Mouse (Mus musculus) MEL (cell line): ENCODE measurements around the gene Ssb. TPM values are rescaled to one million over a fixed set of nuclear protein-coding genes. Genes with fewer than 3 reads are reported as not detected.
A peak's percentile ranks its signal among the peaks of the same experiment; 100 is the strongest.

Experiments
- DNase-seq: peaks from one replicate; pipeline ENCODE4 v3.0.0; 2011; ENCODE audit warnings: low read depth, low spot score
- H3K27ac ChIP-seq: 2 replicates; pipeline ENCODE4 v1.5.1; 2012; ENCODE audit warnings: low read depth, mild to moderate bottlenecking, control low read depth, low read length, moderate library complexity; ENCODE audit not compliant: control insufficient read depth
- H3K27me3 ChIP-seq, 2 experiments: fragments of 150-350 bp in 1 of 2; sonication (generic) in 1 of 2; 2 replicates each; pipeline ENCODE4 v1.6.1; 2012; ENCODE audit warnings: low read length in 2 of 2, mild to moderate bottlenecking in 2 of 2, improper control_type of control experiment in 1 of 2, moderate library complexity in 1 of 2; ENCODE audit not compliant: insufficient read depth in 2 of 2, control insufficient read depth in 1 of 2
- H3K36me3 ChIP-seq, 2 experiments: 2 replicates each; pipeline ENCODE4 v1.6.1; 2012 to 2014; ENCODE audit warnings: low read length in 2 of 2, improper control_type of control experiment in 1 of 2, inconsistent platforms in 1 of 2, mild to moderate bottlenecking in 1 of 2; ENCODE audit not compliant: insufficient read depth in 2 of 2, control insufficient read depth in 1 of 2
- H3K4me1 ChIP-seq, 2 experiments: fragments of 150-350 bp in 1 of 2; sonication (generic) in 1 of 2; 2 replicates each; pipeline ENCODE4 v1.6.1; 2012; ENCODE audit warnings: low read length in 2 of 2, improper control_type of control experiment in 1 of 2, mild to moderate bottlenecking in 1 of 2; ENCODE audit not compliant: insufficient read depth in 2 of 2, control insufficient read depth in 1 of 2
- H3K4me3 ChIP-seq, 2 experiments: fragments of 150-350 bp in 1 of 2; sonication (generic) in 1 of 2; 2 replicates each; pipeline ENCODE4 v1.5.1; 2012; ENCODE audit warnings: low read depth in 2 of 2, low read length in 2 of 2, mild to moderate bottlenecking in 2 of 2, moderate library complexity in 2 of 2, control low read depth in 1 of 2, improper control_type of control experiment in 1 of 2; ENCODE audit not compliant: control insufficient read depth in 1 of 2, insufficient read depth in 1 of 2
- H3K79me2 ChIP-seq: 2 replicates; pipeline ENCODE4 v1.6.1; 2012; ENCODE audit warnings: mild to moderate bottlenecking, low read length, moderate library complexity; ENCODE audit not compliant: control insufficient read depth, poor library complexity, insufficient read depth
- H3K9ac ChIP-seq: 2 replicates; pipeline ENCODE4 v1.6.1; 2012; ENCODE audit warnings: low read depth, mild to moderate bottlenecking, control low read depth, low read length, moderate library complexity; ENCODE audit not compliant: control insufficient read depth, poor library complexity, severe bottlenecking
- H3K9me3 ChIP-seq: fragments of 150-350 bp; sonication (generic); replicated peaks from 2 replicates; pipeline ENCODE4 v1.6.1; 2012; ENCODE audit warnings: mild to moderate bottlenecking, low read length, improper control_type of control experiment, moderate library complexity; ENCODE audit not compliant: insufficient read depth
- BHLHE40 ChIP-seq: IDR thresholded peaks from 2 replicates; pipeline ENCODE4 v1.6.1; 2012; ENCODE audit warnings: low read depth, mild to moderate bottlenecking, inconsistent platforms, low read length, improper control_type of control experiment, borderline replicate concordance
- CHD1 ChIP-seq: IDR thresholded peaks from 2 replicates; pipeline ENCODE4 v1.6.1; 2012; ENCODE audit warnings: low read depth, mild to moderate bottlenecking, inconsistent platforms, low read length, improper control_type of control experiment
- CHD2 ChIP-seq: IDR thresholded peaks from 2 replicates; pipeline ENCODE4 v1.6.1; 2011; ENCODE audit warnings: low read length, improper control_type of control experiment
- CTCF ChIP-seq, 3 experiments: IDR thresholded peaks in 2 of 3; conservative IDR thresholded peaks in 1 of 3; 2 replicates each; pipeline ENCODE4 v1.5.1; 2011 to 2012; ENCODE audit warnings: low read length in 3 of 3, low read depth in 2 of 3, mild to moderate bottlenecking in 2 of 3, improper control_type of control experiment in 1 of 3, inconsistent platforms in 1 of 3, mixed read lengths in 1 of 3, moderate library complexity in 1 of 3; ENCODE audit not compliant: control insufficient read depth in 1 of 3, insufficient read depth in 1 of 3, poor library complexity in 1 of 3, severe bottlenecking in 1 of 3
- E2F4 ChIP-seq: IDR thresholded peaks from 2 replicates; pipeline ENCODE4 v1.6.1; 2011; ENCODE audit warnings: low read depth, low read length, improper control_type of control experiment, borderline replicate concordance
- ELF1 ChIP-seq: IDR thresholded peaks from 2 replicates; pipeline ENCODE4 v1.6.1; 2014; ENCODE audit warnings: low read depth, mild to moderate bottlenecking, inconsistent platforms, low read length, improper control_type of control experiment, moderate library complexity
- ETS1 ChIP-seq: IDR thresholded peaks from 2 replicates; pipeline ENCODE4 v1.6.1; 2012; ENCODE audit warnings: low read depth, mild to moderate bottlenecking, inconsistent platforms, low read length, improper control_type of control experiment, moderate library complexity
- GABPA ChIP-seq: IDR thresholded peaks from 2 replicates; pipeline ENCODE4 v1.6.1; 2012; ENCODE audit warnings: low read depth, mild to moderate bottlenecking, inconsistent platforms, low read length, improper control_type of control experiment, moderate library complexity
- HCFC1 ChIP-seq: IDR thresholded peaks from 2 replicates; pipeline ENCODE4 v1.6.1; 2012; ENCODE audit warnings: low read depth, mild to moderate bottlenecking, inconsistent platforms, low read length, improper control_type of control experiment, moderate library complexity
- JUND ChIP-seq: IDR thresholded peaks from 2 replicates; pipeline ENCODE4 v1.6.1; 2011; ENCODE audit warnings: low read depth, mild to moderate bottlenecking, improper control_type of control experiment, low read length
- KAT2A ChIP-seq: conservative IDR thresholded peaks from 2 replicates; pipeline ENCODE4 v1.6.1; 2012; ENCODE audit warnings: low read depth, low read length, improper control_type of control experiment, inconsistent platforms
- MAFK ChIP-seq: IDR thresholded peaks from 2 replicates; pipeline ENCODE4 v1.6.1; 2011; ENCODE audit warnings: low read depth, mild to moderate bottlenecking, low read length, improper control_type of control experiment, borderline replicate concordance
- MAZ ChIP-seq: IDR thresholded peaks from 2 replicates; pipeline ENCODE4 v1.6.1; 2012; ENCODE audit warnings: low read depth, mild to moderate bottlenecking, inconsistent platforms, low read length, improper control_type of control experiment
- MEF2A ChIP-seq: IDR thresholded peaks from 2 replicates; pipeline ENCODE4 v1.6.1; 2014; ENCODE audit warnings: low read depth, mild to moderate bottlenecking, inconsistent platforms, low read length, improper control_type of control experiment; ENCODE audit not compliant: poor library complexity, insufficient replicate concordance, severe bottlenecking; ENCODE audit errors: extremely low read depth
- MXI1 ChIP-seq: IDR thresholded peaks from 2 replicates; pipeline ENCODE4 v1.6.1; 2011; ENCODE audit warnings: mild to moderate bottlenecking, low read depth, low read length, improper control_type of control experiment
- NELFE ChIP-seq: IDR thresholded peaks from 2 replicates; pipeline ENCODE4 v1.6.1; 2011; ENCODE audit warnings: low read depth, low read length, improper control_type of control experiment
- NRF1 ChIP-seq: IDR thresholded peaks from 2 replicates; pipeline ENCODE4 v1.6.1; 2014; ENCODE audit warnings: low read depth, mild to moderate bottlenecking, inconsistent platforms, low read length, improper control_type of control experiment, moderate library complexity; ENCODE audit not compliant: poor library complexity, insufficient read depth, severe bottlenecking
- POLR2A ChIP-seq, 2 experiments: IDR thresholded peaks; 2 replicates each; pipeline ENCODE4 v1.6.1; 2011 to 2012; ENCODE audit warnings: low read length in 2 of 2, mild to moderate bottlenecking in 2 of 2, control low read depth in 1 of 2, improper control_type of control experiment in 1 of 2, low read depth in 1 of 2, moderate library complexity in 1 of 2; ENCODE audit not compliant: control insufficient read depth in 1 of 2, insufficient read depth in 1 of 2, poor library complexity in 1 of 2
- RCOR1 ChIP-seq: IDR thresholded peaks from 2 replicates; pipeline ENCODE4 v1.6.1; 2012; ENCODE audit warnings: low read depth, mild to moderate bottlenecking, inconsistent platforms, low read length, improper control_type of control experiment
- SIN3A ChIP-seq: IDR thresholded peaks from 2 replicates; pipeline ENCODE4 v1.6.1; 2012; ENCODE audit warnings: low read length, improper control_type of control experiment, inconsistent platforms
- TCF12 ChIP-seq: IDR thresholded peaks from 2 replicates; pipeline ENCODE4 v1.6.1; 2014; ENCODE audit warnings: low read depth, mild to moderate bottlenecking, inconsistent platforms, low read length, improper control_type of control experiment, moderate library complexity
- UBTF ChIP-seq: IDR thresholded peaks from 2 replicates; pipeline ENCODE4 v1.6.1; 2012; ENCODE audit warnings: low read depth, mild to moderate bottlenecking, inconsistent platforms, low read length, improper control_type of control experiment, moderate library complexity, borderline replicate concordance; ENCODE audit not compliant: insufficient read depth
- USF1 ChIP-seq: IDR thresholded peaks from 2 replicates; pipeline ENCODE4 v1.6.1; 2014; ENCODE audit warnings: low read depth, mild to moderate bottlenecking, inconsistent platforms, low read length, improper control_type of control experiment, moderate library complexity
- ZC3H11A ChIP-seq: IDR thresholded peaks from 2 replicates; pipeline ENCODE4 v1.6.1; 2012; ENCODE audit warnings: low read depth, mild to moderate bottlenecking, inconsistent platforms, low read length, improper control_type of control experiment
- ZKSCAN1 ChIP-seq: IDR thresholded peaks from 2 replicates; pipeline ENCODE4 v1.6.1; 2012; ENCODE audit warnings: low read depth, mild to moderate bottlenecking, inconsistent platforms, low read length, improper control_type of control experiment, moderate library complexity
- ZMIZ1 ChIP-seq: IDR thresholded peaks from 2 replicates; pipeline ENCODE4 v1.6.1; 2012; ENCODE audit warnings: low read depth, mild to moderate bottlenecking, inconsistent platforms, low read length, improper control_type of control experiment, moderate library complexity
- polyA plus RNA-seq, 2 experiments: library from polyadenylated mRNA; stranded (reverse) in 1 of 2; unstranded in 1 of 2; fragments of >175 nt in 1 of 2; fragments of >200 nt in 1 of 2; gene quantifications; 2 replicates each; pipeline versions ENCODE4 v1.2.1 to v1.2.4; 2012; ENCODE audit warnings: low replicate concordance in 2 of 2, low read depth in 1 of 2; ENCODE audit not compliant: insufficient read length in 2 of 2, insufficient read depth in 1 of 2, missing spikeins in 1 of 2
- total RNA-seq: library from RNA; depleted of rRNA; stranded (reverse); fragments of 300-350 nt; gene quantifications from 2 replicates; pipeline ENCODE4 v1.2.3, GENCODE M21; 2012

Ssb gene
- total and polyA plus RNA-seq, 3 experiments = 219 to 1,377 (median 357) TPM

DNA sequence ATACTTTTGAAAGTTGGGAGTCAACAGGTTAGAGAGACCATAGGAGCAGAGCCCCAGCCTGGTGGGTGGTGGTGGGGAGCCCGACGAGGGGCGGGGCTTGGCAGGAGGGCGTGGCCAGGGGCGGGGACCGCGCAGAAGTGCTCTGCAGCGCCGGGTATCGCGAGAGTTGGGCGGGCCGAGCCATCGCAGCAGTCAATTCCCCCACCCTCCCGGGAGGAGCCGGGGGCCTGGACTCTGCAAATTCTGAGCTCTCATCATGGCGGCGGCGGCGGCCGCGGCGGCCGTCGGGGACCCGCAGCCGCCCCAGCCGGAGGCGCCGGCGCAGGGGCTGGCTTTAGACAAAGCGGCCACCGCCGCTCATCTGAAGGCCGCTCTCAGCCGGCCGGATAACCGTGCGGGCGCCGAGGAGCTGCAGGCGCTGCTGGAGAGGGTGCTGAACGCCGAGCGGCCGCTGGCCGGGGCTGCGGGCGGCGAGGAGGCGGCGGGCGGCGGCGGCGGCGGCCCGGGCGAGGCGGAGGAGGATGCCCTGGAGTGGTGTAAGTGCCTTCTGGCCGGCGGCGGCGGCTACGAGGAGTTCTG lies 35.8 kb downstream of the Ssb start, which contains the start of gene Ubr3:
Ubr3 (plus strand) TSS at position 208 of the 579 bp plus-strand sequence.
- peak; percentile 97 for DNase-seq
- Histone ChIP-seq H3K79me2 (peaks cover 24% of the 10 kb centered on the region), H3K4me1 (peaks cover 8 to 9% of the 10 kb centered on the region in 2 experiments), H3K27me3 (no peaks in the 10 kb centered on the region), H3K9ac (peak within 1 kb of the TSS; percentile 95), H3K9me3 (no peaks in the 10 kb centered on the region), H3K36me3 (peaks cover 4 to 19% of the 10 kb centered on the region in 2 experiments; a peak in 2 of 4 replicates), H3K4me3 (peak within 1 kb of the TSS; percentile 72 to 99), H3K27ac (peak within 1 kb of the TSS; percentile 66)
- TF ChIP-seq ZMIZ1 (peak; percentile 66; the same call in 1 of the 2 replicates), BHLHE40 (no peak), E2F4 (no peak), MXI1 (0 out of 2 replicates have a peak, but pooled peaks have one; percentile 3), GABPA (no peak), HCFC1 (peak; percentile 77), TCF12 (0 out of 2 replicates have a peak, but pooled peaks have one; percentile 25), RCOR1 (no peak), ELF1 (no peak), ZC3H11A (no peak), SIN3A (peak; percentile 39; the same call in 1 of the 2 replicates), POLR2A (IDR thresholded peaks at IDR 0.05; ENCODE audit: control insufficient read depth in 1 of 2, insufficient read depth in 1 of 2, low read depth in 1 of 2, low read length in 2 of 2, poor library complexity in 1 of 2) (peak; percentile 82 to 99; a peak in 3 of 4 replicates), CHD2 (peak; percentile 98), USF1 (no peak), MAZ (peak; percentile 80), UBTF (no peak), JUND (no peak), NELFE (peak; percentile 85), ZKSCAN1 (no peak), CTCF (IDR thresholded peaks at IDR 0.05 in 2 of 3, conservative IDR thresholded peaks at IDR 0.05 in 1 of 3; ENCODE audit: control insufficient read depth in 1 of 3, insufficient read depth in 1 of 3, low read depth in 2 of 3, low read length in 3 of 3, poor library complexity in 1 of 3, severe bottlenecking in 1 of 3) (no peak), NRF1 (peak; percentile 48; the same call in 1 of the 2 replicates), KAT2A (no peak; the same call in 1 of the 2 replicates), MEF2A (no peak), CHD1 (no peak), MAFK (no peak), ETS1 (0 out of 2 replicates have a peak, but pooled peaks have one; percentile 5)
